Mouse (Mus musculus) urinary bladder, postnatal 0 days (tissue): ENCODE results near the gene Olfr675. TPM values are rescaled to one million over a fixed set of nuclear protein-coding genes. Genes with fewer than 3 reads are reported as not detected.

Experiments used
- polyA plus RNA-seq: library from polyadenylated mRNA; unstranded; fragments of >200 nt; fragmentation: Nextera tagmentation; extraction: Ambion mirVana; gene quantifications from 2 replicates; pipeline ENCODE4 v1.2.1, GENCODE M21; 2015

Gene Olfr675
- not detected in 2 replicates for polyA plus RNA-seq

DNA sequence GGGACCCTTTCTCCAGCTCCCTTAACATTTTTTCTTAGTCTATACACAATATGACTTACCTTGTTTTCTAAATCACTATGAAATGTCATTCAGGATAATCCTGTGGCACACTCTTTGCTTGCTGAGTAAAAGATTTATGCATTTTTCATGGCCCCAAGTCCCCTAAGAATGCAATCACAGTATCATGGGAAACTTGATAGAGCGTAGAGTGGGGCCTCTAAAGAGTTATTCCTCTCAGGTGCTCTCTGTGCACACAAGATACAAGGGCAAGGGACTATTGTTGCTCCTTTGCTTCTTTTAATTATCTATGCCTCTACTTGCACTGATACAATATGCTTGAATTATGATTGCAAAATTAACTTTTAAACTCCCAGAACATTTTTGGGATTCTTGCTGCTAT lies at the start of gene Olfr675:
Gene Olfr675 (minus strand): TSS at position 101 of the 400 bp plus-strand sequence.

DNA sequence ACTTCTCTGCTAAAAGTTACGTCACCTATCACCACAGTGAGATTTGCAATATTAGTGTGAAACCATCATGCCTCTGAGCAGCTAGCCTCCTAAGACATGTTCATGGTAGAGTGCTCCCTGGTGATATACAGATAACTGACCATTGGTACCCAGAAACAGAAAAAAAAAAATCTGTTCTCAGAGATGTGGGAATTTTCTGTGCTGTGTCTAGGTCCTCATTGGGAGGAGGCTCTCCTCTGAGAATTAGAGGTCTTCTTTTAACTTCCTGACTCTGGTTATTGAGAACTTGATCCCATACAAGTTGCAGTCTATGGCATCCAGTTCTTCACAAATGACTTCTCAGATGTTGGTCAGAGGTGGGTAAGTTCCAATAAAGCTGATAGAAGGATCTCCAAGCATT lies 35.9 kb upstream of the Olfr675 start, which contains the start of gene Olfr678:
Gene Olfr678 (plus strand): TSS at position 301 of the 400 bp plus-strand sequence.

DNA sequence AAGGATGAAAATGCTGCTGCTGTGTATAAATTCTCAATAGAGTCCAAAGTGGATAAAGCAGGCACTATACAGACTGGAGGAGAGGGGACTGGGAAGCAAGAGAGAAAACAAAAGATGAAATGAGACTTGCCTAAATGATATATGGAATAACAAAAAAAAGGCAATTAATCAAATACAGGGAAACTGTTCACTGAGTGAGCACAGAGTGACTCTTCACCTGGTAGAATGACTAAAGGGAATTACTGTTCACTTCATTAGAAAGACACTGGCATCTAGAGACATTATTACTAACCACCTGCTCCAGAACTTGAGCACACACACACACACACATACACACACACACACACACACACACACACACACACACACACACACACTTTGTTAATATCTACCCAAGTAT lies 4.1 kb upstream of the Olfr675 start, which contains the start of gene Olfr676:
Gene Olfr676 (plus strand): TSS at position 301 of the 400 bp plus-strand sequence.

DNA sequence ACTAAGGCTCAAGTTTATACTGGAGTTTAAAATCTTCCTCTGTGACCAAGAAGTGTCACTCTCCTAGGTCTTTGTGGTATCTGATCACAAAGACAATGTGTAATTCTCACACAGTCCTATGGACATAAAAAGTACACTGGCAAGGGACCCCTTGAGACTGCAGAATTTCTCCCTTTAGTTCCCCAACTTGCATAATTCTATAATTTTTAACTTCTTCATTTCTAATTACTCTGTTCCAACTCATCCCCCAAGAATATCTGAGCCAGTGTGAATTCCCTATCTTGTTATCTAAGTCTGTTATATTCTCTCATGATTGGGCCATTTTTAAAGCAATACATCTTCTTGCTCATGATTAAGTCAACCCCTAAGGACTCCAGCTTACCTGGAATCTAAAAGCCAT lies 26.3 kb downstream of the Olfr675 start, which contains the start of gene Olfr672:
Gene Olfr672 (minus strand): TSS at position 101 of the 400 bp plus-strand sequence.

DNA sequence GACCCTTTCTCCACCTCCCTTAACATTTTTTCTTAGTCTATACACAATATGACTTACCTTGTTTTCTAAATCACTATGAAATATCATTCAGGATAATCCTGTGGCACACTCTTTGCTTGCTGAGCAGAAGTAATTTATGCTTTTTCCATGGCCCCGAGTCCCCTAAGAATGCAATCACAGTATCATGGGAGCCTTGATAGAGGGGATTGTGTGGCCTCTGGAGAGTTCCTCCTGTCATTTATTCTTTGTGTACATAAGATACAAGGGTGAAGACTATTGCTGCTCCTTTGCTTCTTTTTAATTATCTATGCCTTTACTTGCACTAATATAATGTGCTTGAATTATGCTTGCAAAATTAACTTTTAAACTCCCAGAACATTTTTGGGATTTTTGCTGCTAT lies 49.2 kb downstream of the Olfr675 start, which contains the start of gene Olfr671:
Gene Olfr671 (minus strand): TSS at position 101 of the 400 bp plus-strand sequence.

Other genes starting within 250 kb of the Olfr675 start
- not detected in 2 replicates for gene Usp17lb, start 185.9 kb downstream of the Olfr675 start, polyA plus RNA-seq
- gene Usp17la, start 171.5 kb downstream of the Olfr675 start, polyA plus RNA-seq, result not detected in 2 replicates
- gene Olfr665, start 150.4 kb downstream of the Olfr675 start, polyA plus RNA-seq, result not detected in 2 replicates
- not detected in 2 replicates for gene Olfr666, start 132.5 kb downstream of the Olfr675 start, polyA plus RNA-seq
- gene Olfr667, start 107.0 kb downstream of the Olfr675 start, polyA plus RNA-seq, result not detected in 2 replicates
- gene Olfr668, start 100.4 kb downstream of the Olfr675 start, polyA plus RNA-seq, result not detected in 2 replicates
- gene Olfr669, start 94.2 kb downstream of the Olfr675 start, polyA plus RNA-seq, result not detected in 2 replicates
- not detected in 2 replicates for gene Olfr670, start 65.8 kb downstream of the Olfr675 start, polyA plus RNA-seq
- gene Olfr671, start 49.3 kb downstream of the Olfr675 start, polyA plus RNA-seq, result not detected in 2 replicates
- not detected in 2 replicates for gene Olfr672, start 26.4 kb downstream of the Olfr675 start, polyA plus RNA-seq
- gene Olfr676, start 4.2 kb upstream of the Olfr675 start, polyA plus RNA-seq, result not detected in 2 replicates
- gene Olfr677, start 22.9 kb upstream of the Olfr675 start, polyA plus RNA-seq, result not detected in 2 replicates
- gene Olfr678, start 36.0 kb upstream of the Olfr675 start, polyA plus RNA-seq, result not detected in 2 replicates
- not detected in 2 replicates for gene Olfr679, start 52.7 kb upstream of the Olfr675 start, polyA plus RNA-seq
- not detected in 2 replicates for gene Olfr680-ps1, start 64.4 kb upstream of the Olfr675 start, polyA plus RNA-seq
- gene Olfr681, start 88.4 kb upstream of the Olfr675 start, polyA plus RNA-seq, result not detected in 2 replicates
- not detected in 2 replicates for gene Olfr683, start 118.6 kb upstream of the Olfr675 start, polyA plus RNA-seq
- gene Olfr684, start 135.2 kb upstream of the Olfr675 start, polyA plus RNA-seq, result not detected in 2 replicates
- not detected in 2 replicates for gene Olfr685, start 157.6 kb upstream of the Olfr675 start, polyA plus RNA-seq
- not detected in 2 replicates for gene Olfr686, start 179.0 kb upstream of the Olfr675 start, polyA plus RNA-seq